Mouse (Mus musculus) ovary, adult 2 months (tissue): ENCODE data around the gene Ppp1r3e. TPM values are rescaled to one million over a fixed set of nuclear protein-coding genes. Genes with fewer than 3 reads are reported as not detected.

ENCODE experiments used
- polyA plus RNA-seq: library from polyadenylated mRNA; depleted of rRNA; stranded (reverse); fragments of >200 nt; gene quantifications from 2 replicates; pipeline ENCODE4 v1.2.3, GENCODE M21; 2012; rRNA removed

The Ppp1r3e gene
- 34.3 and 54.4 TPM in 2 replicates for polyA plus RNA-seq

DNA sequence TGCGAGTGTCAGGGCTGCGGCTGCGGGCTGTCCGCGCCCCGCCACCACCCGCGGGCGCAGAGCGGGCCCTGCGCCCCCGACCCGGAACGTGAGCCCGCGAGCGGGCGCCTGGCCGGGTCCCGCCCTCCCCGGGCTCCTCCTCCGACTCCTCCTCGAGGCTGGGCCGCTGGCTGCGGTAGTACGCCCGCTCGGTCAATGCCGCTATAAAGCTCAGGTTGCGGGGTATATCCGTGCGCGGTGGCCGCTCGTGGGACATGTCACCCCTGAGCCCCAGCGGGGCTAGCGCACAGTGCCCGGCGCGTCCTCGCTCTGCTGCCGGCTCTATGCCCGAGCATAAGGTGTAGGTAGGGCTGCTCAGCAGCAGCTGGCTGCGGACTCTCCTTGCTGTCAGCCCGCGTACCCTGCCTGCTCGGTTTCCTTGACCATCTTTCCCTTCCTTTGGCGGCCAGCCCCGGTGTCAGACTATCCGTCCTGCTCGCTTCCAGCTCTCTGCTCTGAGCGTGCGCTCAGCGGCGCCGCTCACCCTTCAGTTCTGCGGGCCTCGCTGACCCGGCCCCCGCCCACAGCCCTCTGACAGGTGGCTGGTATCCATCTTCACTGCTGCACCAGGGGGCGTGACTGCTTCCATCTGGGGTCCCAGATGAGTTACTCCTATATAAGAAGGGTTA lies at the start of gene Ppp1r3e:
Gene Ppp1r3e, minus strand, starts transcription at position 503 of the 668 bp plus-strand sequence.

DNA sequence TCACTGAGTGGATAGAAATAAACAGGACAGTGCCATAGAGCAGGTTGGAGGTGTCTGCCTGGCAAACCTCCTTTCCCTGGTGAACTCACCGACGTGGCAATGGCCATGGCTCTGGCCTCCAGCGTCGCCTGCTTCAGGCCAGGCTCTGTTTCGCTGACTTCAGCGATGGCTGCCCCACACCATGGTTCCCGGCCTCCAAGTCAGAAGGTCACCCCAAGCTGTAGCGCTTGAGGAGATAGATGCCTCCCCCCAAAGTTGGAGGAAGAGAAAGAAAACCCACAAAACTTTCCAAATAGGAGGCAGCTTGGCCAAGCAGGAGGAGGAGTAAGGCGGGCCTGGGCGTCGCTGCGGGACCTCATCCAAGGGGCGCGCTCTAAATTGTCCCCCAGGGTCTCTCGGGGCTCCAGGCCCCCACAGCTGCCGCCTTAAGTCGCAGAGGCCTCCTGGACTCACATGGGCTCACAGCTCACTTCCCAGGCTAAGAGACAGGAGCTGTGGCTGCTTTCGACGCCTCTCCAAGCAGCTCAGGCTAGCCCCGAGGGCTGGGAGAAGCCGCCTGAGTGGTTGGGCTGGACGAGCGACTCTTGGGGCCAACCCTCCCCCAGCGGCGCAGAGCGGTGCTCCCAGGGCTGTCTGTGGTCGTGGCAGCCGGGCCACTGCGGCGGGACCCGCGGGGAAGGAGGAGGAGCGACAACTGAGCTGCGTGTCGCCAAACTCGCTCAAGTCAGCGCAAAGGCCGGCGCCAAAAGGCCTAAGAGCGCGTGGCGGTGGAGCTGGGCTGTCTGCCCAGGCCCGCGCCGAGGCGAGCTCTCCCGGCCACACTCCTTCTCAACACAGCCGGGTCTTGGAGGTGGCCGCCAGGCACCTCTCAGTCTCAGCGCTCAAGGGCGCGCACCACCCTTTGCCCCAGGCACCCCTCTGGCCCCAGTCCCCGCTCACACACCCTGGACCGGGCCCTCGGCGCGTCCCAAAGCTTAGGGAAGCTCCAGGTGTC lies 48.3 kb upstream of the Ppp1r3e start, which contains the start of gene Efs:
Gene Efs, minus strand, starts transcription at position 778 of the 994 bp plus-strand sequence.

DNA sequence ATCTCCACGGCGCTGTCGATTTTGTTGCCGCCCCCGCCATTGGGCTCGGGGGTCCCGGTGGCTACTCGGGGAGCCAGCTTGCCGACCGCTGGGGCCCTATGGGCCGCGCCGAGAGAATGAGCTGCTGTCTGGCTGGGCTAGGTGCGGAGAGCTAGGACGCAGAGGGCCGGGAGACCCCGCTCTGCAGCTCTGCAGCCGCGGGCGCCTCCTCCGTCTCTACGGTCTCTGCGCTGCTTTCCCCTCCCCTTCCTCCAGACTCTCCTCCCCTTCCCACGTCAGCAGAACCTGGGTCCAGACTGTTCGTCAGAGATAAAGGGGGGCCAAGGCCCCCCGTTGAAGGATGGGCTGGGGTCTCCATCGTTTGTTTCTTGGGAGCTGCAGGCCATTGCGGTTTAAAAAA lies 35.5 kb upstream of the Ppp1r3e start, which contains the start of gene Slc22a17:
Gene Slc22a17, minus strand, starts transcription at position 247 of the 400 bp plus-strand sequence.

DNA sequence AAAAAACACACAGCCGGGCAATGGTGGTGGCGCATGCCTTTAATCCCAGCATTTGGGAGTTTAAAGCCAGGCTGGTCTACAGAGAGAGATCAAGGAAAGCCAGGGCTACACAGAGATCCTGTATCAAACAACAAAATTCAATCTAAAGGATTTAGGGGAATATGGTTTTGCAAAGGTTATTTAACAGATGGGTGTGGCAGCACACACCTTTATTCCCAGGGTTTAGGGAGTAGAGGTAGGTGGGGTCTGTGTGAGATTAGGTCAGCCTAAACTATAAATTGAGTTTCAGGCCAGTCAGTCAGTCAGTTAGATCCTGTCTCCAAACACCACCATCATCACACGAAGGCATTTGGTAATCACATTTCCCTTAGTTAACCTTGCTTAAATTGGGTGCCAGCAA lies 14.8 kb upstream of the Ppp1r3e start, which contains the start of gene Pabpn1:
Gene Pabpn1, plus strand, starts transcription at position 301 of the 400 bp plus-strand sequence.

DNA sequence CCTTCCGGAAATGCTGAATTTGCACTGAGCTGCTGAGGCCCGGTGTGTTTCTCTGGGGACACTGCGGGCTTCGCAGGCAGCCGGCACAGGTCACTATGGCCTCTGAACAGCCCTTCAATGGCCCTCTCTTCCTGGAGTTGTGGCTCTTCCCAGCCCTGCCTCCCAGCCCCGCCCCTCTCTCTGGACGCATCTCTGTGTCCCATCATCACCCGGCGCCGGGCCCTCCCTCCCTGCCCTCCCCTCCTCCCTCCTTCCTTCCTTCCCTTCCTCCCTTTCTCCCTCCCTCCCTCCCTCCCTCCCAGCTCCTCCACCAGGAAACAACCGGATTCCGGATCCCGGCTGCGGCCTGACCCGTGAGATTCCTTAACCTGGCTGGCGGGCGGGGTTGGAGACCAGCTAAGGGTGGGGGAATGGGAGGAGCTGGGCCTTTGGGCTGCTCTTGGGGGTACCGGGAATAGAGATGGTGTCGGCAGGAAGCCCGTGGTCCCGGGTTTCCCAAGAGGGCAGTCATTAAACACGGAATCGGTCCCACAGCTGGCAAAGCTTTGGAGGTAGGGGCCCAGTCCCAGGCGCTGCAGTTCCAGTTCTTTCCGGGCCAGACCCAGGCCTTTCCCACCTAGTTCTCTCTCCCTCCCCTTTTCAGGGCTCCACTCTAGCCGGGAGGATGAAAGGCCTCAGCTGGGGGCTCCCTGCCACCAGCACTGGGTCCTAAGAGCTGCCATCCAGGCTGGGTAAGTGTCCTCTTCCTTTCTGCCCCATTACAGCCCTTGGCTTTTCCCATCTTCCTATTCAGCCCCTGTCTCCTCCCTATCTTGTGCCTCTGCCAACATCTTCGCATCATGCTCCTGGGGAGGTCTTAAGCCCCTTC lies 6.0 kb upstream of the Ppp1r3e start, which contains the start of the genes Bcl2l2 and Gm20521:
Gene Bcl2l2, plus strand, starts transcription at position 224 of the 868 bp plus-strand sequence.
Gene Gm20521, plus strand, starts transcription at position 288 of the 868 bp plus-strand sequence.

DNA sequence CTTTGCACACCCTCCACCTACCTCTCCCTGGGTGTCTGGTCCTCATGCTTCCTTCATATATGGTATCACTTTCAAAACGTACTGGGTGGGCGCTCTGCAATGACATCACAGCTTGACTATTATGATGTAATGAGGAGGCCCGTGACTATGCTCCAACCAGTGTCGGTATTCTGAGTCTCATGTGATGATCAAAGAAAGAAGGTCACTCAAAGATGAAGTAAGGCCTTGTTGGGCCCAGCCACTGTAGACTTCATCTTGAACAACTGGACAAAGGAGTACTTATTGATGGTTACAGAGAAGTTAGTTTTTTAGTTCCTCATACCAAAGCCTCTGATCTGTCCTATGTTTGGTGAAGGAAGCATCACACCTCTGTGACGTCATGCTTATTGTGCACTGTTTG lies 6.5 kb downstream of the Ppp1r3e start, which contains the start of gene Homez:
Gene Homez, minus strand, starts transcription at position 101 of the 400 bp plus-strand sequence.

Other genes with a start within 250 kb of the Ppp1r3e start
- gene Gm17606, start 236.6 kb downstream of the Ppp1r3e start, polyA plus RNA-seq: not detected in 2 replicates
- gene Cdh24, start 236.2 kb downstream of the Ppp1r3e start, polyA plus RNA-seq: 16.8 and 16.9 TPM in 2 replicates
- 72.7 and 96.5 TPM in 2 replicates for gene 1700123O20Rik, start 191.3 kb downstream of the Ppp1r3e start, polyA plus RNA-seq
- gene Acin1, start 190.6 kb downstream of the Ppp1r3e start, polyA plus RNA-seq: 165 and 172 TPM in 2 replicates
- gene Gm29776, start 178.7 kb downstream of the Ppp1r3e start, polyA plus RNA-seq: 0.26 and 0.71 TPM in 2 replicates
- 2.2 and 2.5 TPM in 2 replicates for gene Cebpe, start 165.4 kb downstream of the Ppp1r3e start, polyA plus RNA-seq
- gene Slc7a8, start 95.6 kb downstream of the Ppp1r3e start, polyA plus RNA-seq: 70.9 and 104 TPM in 2 replicates
- 0.19 and 0.30 TPM in 2 replicates for gene Rnf212b, start 63.4 kb downstream of the Ppp1r3e start, polyA plus RNA-seq
- gene Homez, start 6.6 kb downstream of the Ppp1r3e start, polyA plus RNA-seq: 6.3 and 8.0 TPM in 2 replicates
- gene Bcl2l2, start 5.8 kb upstream of the Ppp1r3e start, polyA plus RNA-seq: 48.5 and 61.4 TPM in 2 replicates
- gene Gm20521, start 5.9 kb upstream of the Ppp1r3e start, polyA plus RNA-seq: 14.1 and 17.9 TPM in 2 replicates
- 120 and 167 TPM in 2 replicates for gene Pabpn1, start 14.9 kb upstream of the Ppp1r3e start, polyA plus RNA-seq
- 262 and 375 TPM in 2 replicates for gene Slc22a17, start 35.6 kb upstream of the Ppp1r3e start, polyA plus RNA-seq
- gene Efs, start 48.6 kb upstream of the Ppp1r3e start, polyA plus RNA-seq: 66.5 and 92.1 TPM in 2 replicates
- 0.97 and 1.7 TPM in 2 replicates for gene Il25, start 55.1 kb upstream of the Ppp1r3e start, polyA plus RNA-seq
- 2.8 and 5.0 TPM in 2 replicates for gene Cmtm5, start 58.7 kb upstream of the Ppp1r3e start, polyA plus RNA-seq
- 0.36 and 0.39 TPM in 2 replicates for gene Myh6, start 89.4 kb upstream of the Ppp1r3e start, polyA plus RNA-seq
- not detected in 2 replicates for gene Gm17428, start 99.4 kb upstream of the Ppp1r3e start, polyA plus RNA-seq
- gene Myh7, start 117.1 kb upstream of the Ppp1r3e start, polyA plus RNA-seq: 0.63 and 0.85 TPM in 2 replicates
- gene Ngdn, start 137.9 kb upstream of the Ppp1r3e start, polyA plus RNA-seq: 8.5 and 10.3 TPM in 2 replicates
- gene Zfhx2, start 214.8 kb upstream of the Ppp1r3e start, polyA plus RNA-seq: 1.3 and 1.5 TPM in 2 replicates
- gene Thtpa, start 217.2 kb upstream of the Ppp1r3e start, polyA plus RNA-seq: 5.6 and 7.9 TPM in 2 replicates
- 36.3 and 37.4 TPM in 2 replicates for gene Ap1g2, start 229.0 kb upstream of the Ppp1r3e start, polyA plus RNA-seq
- gene Jph4, start 239.4 kb upstream of the Ppp1r3e start, polyA plus RNA-seq: 14.2 and 24.0 TPM in 2 replicates